Mouse (Mus musculus): ENCODE results near the gene Rusc2.

The Rusc2 gene

DNA sequence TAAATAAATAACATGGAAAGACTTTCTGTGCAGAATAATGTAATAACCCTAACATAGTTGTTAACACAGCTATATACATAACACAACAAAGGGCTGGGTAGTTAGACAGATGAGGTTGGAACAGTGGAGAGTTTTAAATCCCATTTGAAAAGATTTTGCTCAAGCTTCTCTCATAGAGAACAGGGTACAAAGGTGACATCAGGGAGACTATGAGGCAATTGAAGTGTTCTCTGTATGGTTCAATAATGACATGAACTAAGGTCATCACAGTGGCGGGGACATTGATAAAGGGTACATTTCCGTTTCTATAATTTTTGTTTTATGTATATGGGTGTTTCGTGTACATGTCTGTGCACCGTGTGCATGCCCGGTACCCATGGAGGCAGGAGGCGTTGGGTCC is 2.2 kb upstream of the Rusc2 start:
- Histone ChIP-seq H3K4me3 (replicated peaks; ENCODE audit: low read length) (no peak overlapping the region), H3K4me1 (replicated peaks; ENCODE audit: low read depth, low read length) (peaks cover 30% of the 10 kb centered on the region), H3K27me3 (ENCODE audit: insufficient read depth, low read length) (peaks cover 41% of the 10 kb centered on the region), H3K36me3 (ENCODE audit: insufficient read depth, low read length) (no peaks in the 10 kb centered on the region), H3K9me3 (ENCODE audit: low read length) (no peaks in the 10 kb centered on the region)
- TF ChIP-seq CTCF (conservative IDR thresholded peaks at IDR 0.05; ENCODE audit: low read length), result no peak
- no peak for TF ChIP-seq POU5F1 (IDR thresholded peaks at IDR 0.05; ENCODE audit: borderline replicate concordance, low read length)
- no peak for TF ChIP-seq NANOG (IDR thresholded peaks at IDR 0.05; ENCODE audit: borderline replicate concordance, low read length)

DNA sequence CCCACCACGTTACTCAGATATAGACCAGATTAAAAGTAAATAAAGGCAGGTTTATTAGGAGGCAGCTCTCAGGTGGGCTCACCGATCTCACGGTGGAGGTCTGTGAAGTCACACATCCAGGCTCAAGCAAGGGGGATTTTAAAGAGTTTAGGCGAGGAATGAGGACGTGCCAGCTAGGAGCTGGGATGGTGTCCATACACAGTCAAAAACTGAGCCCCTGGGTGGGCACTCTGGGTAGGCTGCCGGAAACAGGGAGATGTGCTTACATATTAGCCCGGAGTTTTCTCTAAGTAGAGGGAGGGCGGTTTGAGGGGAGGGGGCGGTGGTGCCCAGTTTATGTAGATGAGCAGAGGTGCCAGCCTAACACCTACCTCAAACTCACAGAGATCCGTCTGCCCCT is 828 bp upstream of the Rusc2 start:
- no peaks in the 10 kb centered on the region for H3K9me3 ChIP-seq (ENCODE audit: low read length)
- peak overlapping the region; percentile 82 for H3K4me3 ChIP-seq (replicated peaks; ENCODE audit: low read length)
- H3K4me1 ChIP-seq (replicated peaks; ENCODE audit: low read depth, low read length), result peaks cover 32% of the 10 kb centered on the region
- no peaks in the 10 kb centered on the region for H3K36me3 ChIP-seq (ENCODE audit: insufficient read depth, low read length)
- peaks cover 37% of the 10 kb centered on the region for H3K27me3 ChIP-seq (ENCODE audit: insufficient read depth, low read length)
- TF ChIP-seq POU5F1 (IDR thresholded peaks at IDR 0.05; ENCODE audit: borderline replicate concordance, low read length) (no peak), CTCF (conservative IDR thresholded peaks at IDR 0.05; ENCODE audit: low read length) (no peak), NANOG (IDR thresholded peaks at IDR 0.05; ENCODE audit: borderline replicate concordance, low read length) (no peak)

DNA sequence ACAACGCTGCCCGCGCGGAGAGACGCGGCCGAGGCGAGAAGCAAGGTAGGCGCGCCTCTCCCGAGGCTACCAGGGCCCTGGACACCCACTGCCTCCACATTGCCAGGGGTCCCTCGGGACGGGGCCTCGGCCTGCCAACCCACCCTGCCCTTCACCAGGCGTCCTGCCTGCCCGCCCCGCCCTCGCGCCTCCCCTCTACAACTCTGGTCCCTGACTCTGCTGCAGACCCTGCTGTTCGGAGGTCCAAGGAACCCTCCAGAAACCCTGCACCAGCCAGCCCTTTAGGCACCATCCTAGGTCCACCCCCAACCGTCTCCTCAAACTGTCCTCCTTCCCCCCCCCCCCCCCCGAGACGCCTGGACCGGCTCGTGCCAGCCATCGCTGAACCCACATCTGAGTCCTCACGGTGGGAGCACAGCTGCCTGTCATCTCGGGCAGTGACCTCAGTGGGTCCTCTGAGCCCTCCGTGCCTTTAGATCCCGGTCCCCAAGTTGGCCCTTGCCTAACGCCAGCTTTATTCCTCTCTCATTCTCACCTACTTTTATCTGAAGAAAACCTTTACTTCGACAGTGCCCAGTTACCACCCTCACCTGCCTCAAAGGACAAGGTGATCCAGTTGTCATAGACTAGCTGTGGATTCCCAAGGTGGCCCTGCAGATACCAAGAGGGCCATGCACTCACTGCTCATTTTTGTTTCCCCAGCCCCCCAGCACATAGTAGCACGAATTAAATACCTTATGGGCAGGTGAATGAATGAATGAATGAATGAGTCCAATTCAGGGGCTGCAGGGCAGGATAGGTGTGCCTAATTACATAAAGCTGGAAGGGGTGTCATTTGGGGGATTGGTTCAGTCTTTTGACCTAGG is 609 bp downstream of the Rusc2 start:
- Histone ChIP-seq H3K4me3 (replicated peaks; ENCODE audit: low read length) (peak overlapping the region; percentile 82), H3K27me3 (ENCODE audit: insufficient read depth, low read length) (peaks cover 34% of the 10 kb centered on the region), H3K36me3 (ENCODE audit: insufficient read depth, low read length) (no peaks in the 10 kb centered on the region), H3K9me3 (ENCODE audit: low read length) (no peaks in the 10 kb centered on the region), H3K4me1 (replicated peaks; ENCODE audit: low read depth, low read length) (peaks cover 44% of the 10 kb centered on the region)
- TF ChIP-seq POU5F1 (IDR thresholded peaks at IDR 0.05; ENCODE audit: borderline replicate concordance, low read length) (no peak), NANOG (IDR thresholded peaks at IDR 0.05; ENCODE audit: borderline replicate concordance, low read length) (no peak), CTCF (conservative IDR thresholded peaks at IDR 0.05; ENCODE audit: low read length) (no peak)

DNA sequence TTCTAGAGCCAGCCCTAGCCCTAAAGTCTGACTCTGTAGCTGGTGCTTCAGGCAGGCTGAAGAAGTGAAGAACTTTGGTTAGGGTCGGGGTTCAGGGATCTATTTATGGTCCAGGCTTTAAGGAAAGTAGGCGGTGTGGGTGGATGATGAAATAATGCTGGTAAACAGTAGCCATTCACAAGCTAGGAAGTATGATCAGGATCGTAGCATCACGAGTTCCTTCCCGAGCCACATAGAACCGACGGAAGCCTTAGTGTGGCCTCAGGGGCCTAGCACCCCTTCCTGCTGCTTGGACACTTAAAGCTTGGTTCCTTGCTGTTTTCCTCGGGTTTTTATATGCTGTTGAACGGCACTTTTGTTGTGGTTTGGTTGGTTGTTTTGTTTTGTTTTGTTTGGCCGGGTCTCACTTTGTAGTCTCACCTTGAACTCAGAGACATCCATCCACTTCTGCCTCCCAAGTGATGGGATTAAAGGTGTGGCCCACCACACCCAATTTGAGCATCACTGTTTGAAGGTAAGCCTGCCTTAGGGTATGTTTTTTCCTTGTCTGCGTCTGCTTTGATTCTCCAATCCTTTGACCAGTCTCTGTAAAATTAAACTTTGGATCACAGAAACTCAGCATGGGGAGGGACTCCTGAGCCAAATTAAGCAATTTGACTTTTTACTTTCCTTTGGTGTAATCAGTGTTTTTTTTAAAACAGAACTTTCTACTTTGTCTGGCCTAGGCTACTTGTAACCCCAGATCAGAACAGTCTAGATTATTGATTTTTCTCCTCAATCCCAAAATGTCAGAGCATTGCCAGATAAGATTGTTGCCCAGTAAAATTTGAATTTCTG is 1.7 kb downstream of the Rusc2 start:
- no peaks in the 10 kb centered on the region for H3K9me3 ChIP-seq (ENCODE audit: low read length)
- H3K36me3 ChIP-seq (ENCODE audit: insufficient read depth, low read length), result no peaks in the 10 kb centered on the region
- peak overlapping the region; percentile 18; the same call in 1 of the 2 replicates for H3K4me3 ChIP-seq (replicated peaks; ENCODE audit: low read length)
- peaks cover 45% of the 10 kb centered on the region for H3K4me1 ChIP-seq (replicated peaks; ENCODE audit: low read depth, low read length)
- peaks cover 34% of the 10 kb centered on the region for H3K27me3 ChIP-seq (ENCODE audit: insufficient read depth, low read length)
- no peak for TF ChIP-seq POU5F1 (IDR thresholded peaks at IDR 0.05; ENCODE audit: borderline replicate concordance, low read length)
- TF ChIP-seq NANOG (IDR thresholded peaks at IDR 0.05; ENCODE audit: borderline replicate concordance, low read length), result peak; percentile 57
- no peak for TF ChIP-seq CTCF (conservative IDR thresholded peaks at IDR 0.05; ENCODE audit: low read length)

GRCm38 (mm10) chr4:43384083-43384460 is 2.3 kb downstream of the Rusc2 start:
- Histone ChIP-seq H3K4me1 (replicated peaks; ENCODE audit: low read depth, low read length) (peaks cover 45% of the 10 kb centered on the region), H3K4me3 (replicated peaks; ENCODE audit: low read length) (no peak overlapping the region), H3K36me3 (ENCODE audit: insufficient read depth, low read length) (no peaks in the 10 kb centered on the region), H3K9me3 (ENCODE audit: low read length) (no peaks in the 10 kb centered on the region), H3K27me3 (ENCODE audit: insufficient read depth, low read length) (peaks cover 30% of the 10 kb centered on the region)
- TF ChIP-seq CTCF (conservative IDR thresholded peaks at IDR 0.05; ENCODE audit: low read length) (no peak), NANOG (IDR thresholded peaks at IDR 0.05; ENCODE audit: borderline replicate concordance, low read length) (no peak), POU5F1 (IDR thresholded peaks at IDR 0.05; ENCODE audit: borderline replicate concordance, low read length) (no peak)

- H3K4me3 ChIP-seq (replicated peaks; ENCODE audit: low read length), result no peak overlapping the region
- H3K27me3 ChIP-seq (ENCODE audit: insufficient read depth, low read length), result peaks cover 29% of the 10 kb centered on the region
- H3K4me1 ChIP-seq (replicated peaks; ENCODE audit: low read depth, low read length), result peaks cover 47% of the 10 kb centered on the region
- TF ChIP-seq CTCF (conservative IDR thresholded peaks at IDR 0.05; ENCODE audit: low read length), result no peak
- TF ChIP-seq POU5F1 (IDR thresholded peaks at IDR 0.05; ENCODE audit: borderline replicate concordance, low read length), result no peak
- no peak for TF ChIP-seq NANOG (IDR thresholded peaks at IDR 0.05; ENCODE audit: borderline replicate concordance, low read length)
- H3K9me3 ChIP-seq (ENCODE audit: low read length), result no peaks in the 10 kb centered on the region
- H3K36me3 ChIP-seq (ENCODE audit: insufficient read depth, low read length), result no peaks in the 10 kb centered on the region
Observed at GRCm38 (mm10) chr4:43384541-43384940, 2.8 kb downstream of the Rusc2 start.

- Histone ChIP-seq H3K9me3 (ENCODE audit: low read length) (no peaks in the 10 kb centered on the region), H3K4me1 (replicated peaks; ENCODE audit: low read depth, low read length) (peaks cover 47% of the 10 kb centered on the region), H3K36me3 (ENCODE audit: insufficient read depth, low read length) (no peaks in the 10 kb centered on the region), H3K27me3 (ENCODE audit: insufficient read depth, low read length) (peaks cover 9% of the 10 kb centered on the region), H3K4me3 (replicated peaks; ENCODE audit: low read length) (no peak overlapping the region)
- TF ChIP-seq NANOG (IDR thresholded peaks at IDR 0.05; ENCODE audit: borderline replicate concordance, low read length) (no peak), CTCF (conservative IDR thresholded peaks at IDR 0.05; ENCODE audit: low read length) (no peak), POU5F1 (IDR thresholded peaks at IDR 0.05; ENCODE audit: borderline replicate concordance, low read length) (no peak)
Observed at GRCm38 (mm10) chr4:43386932-43387331, 5.2 kb downstream of the Rusc2 start.

DNA sequence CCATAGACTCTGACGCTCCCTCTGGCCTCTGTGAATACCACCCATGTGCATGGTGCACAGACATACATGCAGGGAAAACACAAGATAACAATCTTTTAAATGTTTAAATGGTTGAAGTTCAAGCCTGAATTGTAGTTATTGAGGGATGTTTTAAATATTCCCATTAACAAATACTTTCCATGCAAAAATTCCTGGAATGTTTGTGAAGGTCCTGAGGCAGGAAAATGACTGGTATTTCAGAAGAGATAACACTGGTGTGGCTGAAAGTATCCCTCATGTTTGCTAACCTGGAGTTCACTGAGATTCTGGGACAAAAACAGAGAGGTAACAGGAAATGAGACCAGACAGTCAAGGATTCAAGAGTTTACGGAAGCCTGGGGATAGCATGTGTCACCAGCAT is 7.6 kb downstream of the Rusc2 start:
- Histone ChIP-seq H3K36me3 (ENCODE audit: insufficient read depth, low read length) (no peaks in the 10 kb centered on the region), H3K27me3 (ENCODE audit: insufficient read depth, low read length) (no peaks in the 10 kb centered on the region), H3K4me3 (replicated peaks; ENCODE audit: low read length) (no peak overlapping the region), H3K9me3 (ENCODE audit: low read length) (no peaks in the 10 kb centered on the region), H3K4me1 (replicated peaks; ENCODE audit: low read depth, low read length) (peaks cover 32% of the 10 kb centered on the region)
- no peak for TF ChIP-seq POU5F1 (IDR thresholded peaks at IDR 0.05; ENCODE audit: borderline replicate concordance, low read length)
- TF ChIP-seq CTCF (conservative IDR thresholded peaks at IDR 0.05; ENCODE audit: low read length), result no peak
- TF ChIP-seq NANOG (IDR thresholded peaks at IDR 0.05; ENCODE audit: borderline replicate concordance, low read length), result no peak
